Mouse (Mus musculus) limb, embryonic 11.5 days (tissue): Measurements from ENCODE around the gene Ppara. TPM values are rescaled to one million over a fixed set of nuclear protein-coding genes. Genes with fewer than 3 reads are reported as not detected.

Experiments used
- ATAC-seq: fragments of 200-750 bp; cut with Nextera tagmentation; 2 replicates; pipeline ENCODE4 v1.8.0; 2017; ENCODE audit warnings: low read depth; ENCODE audit not compliant: insufficient number of reproducible peaks, low FRiP score, low TSS enrichment
- DNase-seq: peaks from one replicate; pipeline ENCODE4 v3.0.0-alpha.2; 2015; ENCODE audit warnings: low spot score
- H3K27ac ChIP-seq: fragments of 300-500 bp; sonication (generic); replicated peaks from 2 replicates; pipeline ENCODE4 v1.5.1; 2014; ENCODE audit warnings: low read depth, mild to moderate bottlenecking, low read length
- H3K27me3 ChIP-seq: fragments of 300-500 bp; sonication (generic); 2 replicates; pipeline ENCODE4 v1.6.1; 2014; ENCODE audit warnings: mild to moderate bottlenecking, low read length, mixed read lengths; ENCODE audit not compliant: control insufficient read depth, insufficient read depth
- H3K36me3 ChIP-seq: fragments of 300-500 bp; sonication (generic); 2 replicates; pipeline ENCODE4 v1.6.1; 2014; ENCODE audit warnings: mild to moderate bottlenecking, low read length, moderate library complexity, mixed read lengths; ENCODE audit not compliant: control insufficient read depth, insufficient read depth
- H3K4me1 ChIP-seq: fragments of 300-500 bp; sonication (generic); 2 replicates; pipeline ENCODE4 v1.6.1; 2014; ENCODE audit warnings: low read length, mixed read lengths; ENCODE audit not compliant: control insufficient read depth, insufficient read depth
- H3K4me2 ChIP-seq: fragments of 300-500 bp; sonication (generic); 2 replicates; pipeline ENCODE4 v1.6.1; 2014; ENCODE audit warnings: low read depth, mild to moderate bottlenecking, moderate library complexity; ENCODE audit not compliant: severe bottlenecking
- H3K4me3 ChIP-seq: fragments of 300-500 bp; sonication (generic); 2 replicates; pipeline ENCODE4 v1.5.1; 2014; ENCODE audit warnings: low read depth, low read length
- H3K9ac ChIP-seq: fragments of 300-500 bp; sonication (generic); 2 replicates; pipeline ENCODE4 v1.6.1; 2014; ENCODE audit warnings: mild to moderate bottlenecking, low read length
- H3K9me3 ChIP-seq: fragments of 300-500 bp; sonication (generic); 2 replicates; pipeline ENCODE4 v1.6.1; 2016; ENCODE audit warnings: low read length; ENCODE audit not compliant: control insufficient read depth
- WGBS: fragments of 180-500 bp; shearing (Covaris S2); extraction: QIAGEN DNeasy Blood & Tissue Kit; methylation state at CpG from one replicate; pipeline ENCODE4 v1.1.7; 2014; 5-methylcytosine and 5-hydroxymethylcytosine counted together
- polyA plus RNA-seq: library from polyadenylated mRNA; unstranded; fragments of >200 nt; fragmentation: Nextera tagmentation; extraction: Ambion mirVana; gene quantifications from 2 replicates; pipeline ENCODE4 v1.2.1, GENCODE M21; 2014

Gene Ppara
- polyA plus RNA-seq, 1 experiment from 2014 or later: 0.91 TPM

DNA sequence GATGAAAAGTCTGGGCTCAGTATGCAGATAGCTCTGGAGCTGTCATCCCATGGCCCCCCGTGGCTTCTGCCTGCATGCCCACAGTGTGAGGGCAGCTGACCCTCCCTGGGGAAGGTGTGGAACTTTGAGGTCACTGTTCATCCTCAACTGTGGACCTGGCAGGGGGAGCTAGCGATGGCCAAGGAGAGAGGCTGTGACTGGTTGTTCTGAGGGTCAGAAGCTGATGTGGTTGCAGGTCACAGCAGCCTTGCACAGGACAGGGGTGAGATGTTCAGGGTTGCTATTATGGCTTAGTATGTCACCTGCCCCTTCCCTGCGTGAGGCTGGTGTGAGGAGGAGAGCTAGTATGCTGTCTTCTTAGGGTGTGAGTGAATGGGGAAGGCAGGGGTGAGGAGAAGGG, 13.7 kb downstream of the Ppara start:
- no peaks in the 10 kb centered on the region for H3K36me3 ChIP-seq
- ATAC-seq: no peak
- no peaks in the 10 kb centered on the region for H3K9me3 ChIP-seq
- WGBS: 76% methylated on average over 3 of the region's 3 CpGs
- no peaks in the 10 kb centered on the region for H3K27me3 ChIP-seq
- no peaks in the 10 kb centered on the region for H3K4me1 ChIP-seq
- no peak overlapping the region for H3K27ac ChIP-seq
- DNase-seq: no peak
- H3K4me3 ChIP-seq: no peak overlapping the region
- no peak overlapping the region for H3K4me2 ChIP-seq
- H3K9ac ChIP-seq: no peak overlapping the region

GRCm38 (mm10) chr15:85749141-85749540, 14.4 kb downstream of the Ppara start:
- no peaks in the 10 kb centered on the region for H3K9me3 ChIP-seq
- no peaks in the 10 kb centered on the region for H3K27me3 ChIP-seq
- no peak overlapping the region for H3K27ac ChIP-seq
- DNase-seq: no peak
- no peak overlapping the region for H3K9ac ChIP-seq
- no peak overlapping the region for H3K4me2 ChIP-seq
- 93% methylated on average over 9 of the region's 9 CpGs for whole genome bisulfite sequencing
- no peak overlapping the region for H3K4me3 ChIP-seq
- H3K36me3 ChIP-seq: no peaks in the 10 kb centered on the region
- no peak for ATAC-seq
- no peaks in the 10 kb centered on the region for H3K4me1 ChIP-seq

DNA sequence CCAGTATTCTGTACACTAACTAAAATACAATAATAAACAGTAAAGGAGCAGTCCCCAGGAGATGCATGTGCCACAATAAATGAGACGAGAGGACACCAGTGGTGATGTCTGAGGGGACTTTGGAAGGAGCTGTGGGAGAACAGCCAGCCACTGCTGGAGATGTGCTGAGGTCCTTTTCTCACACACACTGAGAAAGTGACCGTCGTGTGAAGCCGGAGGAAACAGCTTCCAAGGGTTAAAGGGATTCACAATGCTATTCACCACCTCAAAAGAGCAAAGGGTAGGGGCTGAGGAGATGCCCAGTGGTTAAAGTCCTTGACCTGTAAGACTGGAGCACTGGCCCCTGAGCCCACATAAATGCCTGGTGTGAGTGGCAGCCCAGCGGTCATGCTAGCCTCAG, 15.3 kb downstream of the Ppara start:
- Histone ChIP-seq H3K27me3 (no peaks in the 10 kb centered on the region), H3K9ac (no peak overlapping the region), H3K27ac (no peak overlapping the region), H3K4me2 (no peak overlapping the region), H3K36me3 (no peaks in the 10 kb centered on the region), H3K4me1 (no peaks in the 10 kb centered on the region), H3K9me3 (no peaks in the 10 kb centered on the region), H3K4me3 (no peak overlapping the region)
- ATAC-seq: no peak
- no peak for DNase-seq
- 89% methylated on average over 5 of the region's 5 CpGs for WGBS

DNA sequence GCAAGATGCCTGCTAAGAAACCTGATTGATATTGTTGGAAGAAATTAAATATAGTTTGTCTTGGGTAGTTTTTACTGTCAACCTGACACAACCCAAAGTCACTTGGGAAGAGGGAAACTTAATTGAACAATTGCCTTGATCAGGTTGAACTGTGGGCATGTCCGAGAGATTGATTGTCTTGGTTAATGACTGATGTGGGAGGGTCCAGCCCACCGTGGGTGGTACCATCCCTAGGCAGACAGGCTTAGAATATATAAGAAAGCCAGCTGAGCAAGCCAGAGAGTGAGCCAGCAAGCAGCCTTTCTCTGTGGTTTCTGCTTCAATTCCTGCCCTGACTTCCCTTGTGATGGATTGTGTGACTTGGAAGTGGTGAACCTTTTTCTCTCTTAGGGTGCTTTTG, 17.9 kb downstream of the Ppara start:
- H3K9ac ChIP-seq: no peak overlapping the region
- H3K9me3 ChIP-seq: no peaks in the 10 kb centered on the region
- H3K27me3 ChIP-seq: no peaks in the 10 kb centered on the region
- H3K27ac ChIP-seq: no peak overlapping the region
- no peaks in the 10 kb centered on the region for H3K36me3 ChIP-seq
- no peaks in the 10 kb centered on the region for H3K4me1 ChIP-seq
- DNase-seq: no peak
- H3K4me2 ChIP-seq: no peak overlapping the region
- H3K4me3 ChIP-seq: no peak overlapping the region
- 75% methylated on average over 2 of the region's 2 CpGs for WGBS
- ATAC-seq: no peak

- WGBS: 89% methylated on average over 1 of the region's 1 CpGs
- no peaks in the 10 kb centered on the region for H3K27me3 ChIP-seq
- H3K4me1 ChIP-seq: no peaks in the 10 kb centered on the region
- no peak overlapping the region for H3K4me2 ChIP-seq
- ATAC-seq (no peak), DNase-seq (no peak)
- H3K36me3 ChIP-seq: no peaks in the 10 kb centered on the region
- H3K27ac ChIP-seq: no peak overlapping the region
- H3K4me3 ChIP-seq: no peak overlapping the region
- H3K9ac ChIP-seq: no peak overlapping the region
- H3K9me3 ChIP-seq: no peaks in the 10 kb centered on the region
These were observed 19.4 kb downstream of the Ppara start for GRCm38 (mm10) chr15:85754033-85754650.

- WGBS: 73% methylated on average over 6 of the region's 6 CpGs
- H3K36me3 ChIP-seq: no peaks in the 10 kb centered on the region
- DNase-seq: no peak
- no peak overlapping the region for H3K27ac ChIP-seq
- H3K9ac ChIP-seq: no peak overlapping the region
- no peaks in the 10 kb centered on the region for H3K4me1 ChIP-seq
- no peaks in the 10 kb centered on the region for H3K9me3 ChIP-seq
- no peak overlapping the region for H3K4me3 ChIP-seq
- ATAC-seq: no peak
- H3K27me3 ChIP-seq: no peaks in the 10 kb centered on the region
- H3K4me2 ChIP-seq: no peak overlapping the region
These were observed 20.4 kb downstream of the Ppara start for GRCm38 (mm10) chr15:85755214-85755613.

DNA sequence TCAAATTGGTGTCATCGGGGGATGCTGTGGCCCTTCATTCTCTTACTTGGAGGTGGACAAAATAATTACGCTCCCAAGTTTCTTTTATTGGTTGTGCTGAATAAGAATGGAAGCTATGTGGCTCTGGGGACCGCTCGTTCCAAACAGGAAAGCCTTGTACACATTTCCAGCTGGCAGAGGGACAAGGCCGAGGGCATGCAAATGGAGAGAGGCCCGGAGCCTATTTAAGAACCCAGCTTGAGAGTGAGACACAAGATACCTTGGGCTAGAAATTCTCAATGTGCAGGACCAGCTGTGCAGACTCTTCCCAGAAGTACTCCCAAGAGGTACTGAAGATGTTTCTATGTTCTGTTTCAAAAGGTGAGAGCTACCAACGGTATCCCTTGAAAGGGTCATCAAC, 21.8 kb downstream of the Ppara start:
- no peak for DNase-seq
- Histone ChIP-seq H3K4me2 (no peak overlapping the region), H3K36me3 (no peaks in the 10 kb centered on the region), H3K9me3 (no peaks in the 10 kb centered on the region), H3K4me3 (no peak overlapping the region), H3K27me3 (no peaks in the 10 kb centered on the region), H3K27ac (no peak overlapping the region), H3K4me1 (no peaks in the 10 kb centered on the region), H3K9ac (no peak overlapping the region)
- no peak for ATAC-seq
- 92% methylated on average over 7 of the region's 7 CpGs for WGBS

DNA sequence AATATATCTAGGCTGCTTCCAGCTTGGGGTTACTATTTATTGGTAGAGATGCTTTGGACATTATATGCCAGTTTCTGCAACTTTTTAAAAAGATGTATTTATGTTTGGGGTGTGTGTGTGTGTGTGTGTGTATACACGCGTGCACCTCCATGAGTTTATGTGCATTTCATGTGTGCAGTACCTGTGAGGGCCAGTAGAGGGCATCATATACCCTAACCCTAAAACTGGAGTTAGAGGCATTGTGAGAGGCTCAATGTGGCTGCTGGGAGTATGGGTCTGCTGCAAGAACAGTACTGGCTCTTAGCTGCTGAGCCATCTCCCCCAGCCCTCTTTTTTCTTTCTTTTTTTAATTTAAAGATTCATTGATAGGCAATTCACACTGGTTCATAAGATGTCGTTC, 23.0 kb downstream of the Ppara start:
- Histone ChIP-seq H3K27me3 (no peaks in the 10 kb centered on the region), H3K4me1 (no peaks in the 10 kb centered on the region), H3K4me2 (no peak overlapping the region), H3K4me3 (no peak overlapping the region), H3K9me3 (no peaks in the 10 kb centered on the region), H3K9ac (no peak overlapping the region), H3K36me3 (no peaks in the 10 kb centered on the region), H3K27ac (no peak overlapping the region)
- 93% methylated on average over 3 of the region's 3 CpGs for WGBS
- ATAC-seq: no peak
- DNase-seq: no peak

DNA sequence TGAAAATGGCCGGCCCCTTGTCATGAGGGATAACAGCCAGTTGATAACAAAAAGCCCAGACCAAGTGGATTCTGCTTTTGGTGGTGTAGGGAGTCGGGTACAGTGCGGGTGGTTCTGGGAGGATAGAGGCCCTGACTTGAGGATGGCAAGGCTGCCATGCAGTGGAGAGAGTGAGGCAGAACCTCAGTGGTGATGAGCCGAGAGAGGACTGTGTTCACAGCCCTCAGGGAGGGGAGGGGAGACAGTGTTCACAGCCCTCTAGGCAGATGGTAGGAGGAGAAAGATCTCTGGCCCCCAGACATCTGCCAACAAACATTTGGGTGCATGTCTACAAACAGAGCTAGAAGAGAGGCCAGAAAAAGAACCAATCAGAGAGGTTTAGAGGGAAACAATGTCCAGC, 28.0 kb downstream of the Ppara start:
- WGBS: 77% methylated on average over 4 of the region's 4 CpGs
- Histone ChIP-seq H3K4me3 (no peak overlapping the region), H3K9me3 (no peaks in the 10 kb centered on the region), H3K27ac (no peak overlapping the region), H3K36me3 (no peaks in the 10 kb centered on the region), H3K4me2 (no peak overlapping the region), H3K9ac (no peak overlapping the region), H3K27me3 (no peaks in the 10 kb centered on the region), H3K4me1 (no peaks in the 10 kb centered on the region)
- DNase-seq (no peak), ATAC-seq (no peak)
